Mouse (Mus musculus): ENCODE data around the gene Wnt8b. TPM values are rescaled to one million over a fixed set of nuclear protein-coding genes. Genes with fewer than 3 reads are reported as not detected.

The Wnt8b gene
- total and polyA plus RNA-seq, 3 experiments: not detected

- H3K79me2 ChIP-seq (ENCODE audit: control insufficient read depth, insufficient read depth, low read length, poor library complexity): no peaks in the 10 kb centered on the region
- TF ChIP-seq BHLHE40 (IDR thresholded peaks at IDR 0.05; ENCODE audit: borderline replicate concordance, low read depth, low read length) (no peak), POLR2AphosphoS2 (IDR thresholded peaks at IDR 0.05; ENCODE audit: low read length) (no peak), CTCF (IDR thresholded peaks at IDR 0.05 in 2 of 3, conservative IDR thresholded peaks at IDR 0.05 in 1 of 3; ENCODE audit: control insufficient read depth in 1 of 3, insufficient read depth in 1 of 3, low read depth in 2 of 3, low read length in 3 of 3, poor library complexity in 1 of 3, severe bottlenecking in 1 of 3) (no peak), RCOR1 (IDR thresholded peaks at IDR 0.05; ENCODE audit: low read depth, low read length) (no peak), TCF12 (IDR thresholded peaks at IDR 0.05; ENCODE audit: low read depth, low read length) (no peak), POLR2A (IDR thresholded peaks at IDR 0.05; ENCODE audit: control insufficient read depth in 1 of 2, insufficient read depth in 1 of 2, low read depth in 1 of 2, low read length in 2 of 2, poor library complexity in 1 of 2) (no peak), MYB (IDR thresholded peaks at IDR 0.05; ENCODE audit: low read depth, low read length) (no peak), GATA1 (IDR thresholded peaks at IDR 0.05; ENCODE audit: low read depth, low read length) (no peak), CHD2 (IDR thresholded peaks at IDR 0.05; ENCODE audit: low read length) (no peak), NELFE (IDR thresholded peaks at IDR 0.05; ENCODE audit: low read depth, low read length) (no peak), GABPA (IDR thresholded peaks at IDR 0.05; ENCODE audit: low read depth, low read length) (no peak), MYC (IDR thresholded peaks at IDR 0.05; ENCODE audit: low read depth, low read length) (no peak), ZKSCAN1 (IDR thresholded peaks at IDR 0.05; ENCODE audit: low read depth, low read length) (no peak), ZC3H11A (IDR thresholded peaks at IDR 0.05; ENCODE audit: low read depth, low read length) (no peak), TAL1 (IDR thresholded peaks at IDR 0.05; ENCODE audit: low read length) (no peak), KAT2A (conservative IDR thresholded peaks at IDR 0.05; ENCODE audit: low read depth, low read length) (no peak), USF1 (IDR thresholded peaks at IDR 0.05; ENCODE audit: low read depth, low read length) (no peak), JUND (IDR thresholded peaks at IDR 0.05; ENCODE audit: low read depth, low read length) (no peak)
- H3K36me3 ChIP-seq (ENCODE audit: control insufficient read depth in 1 of 2, insufficient read depth in 2 of 2, low read length in 2 of 2): no peaks in the 10 kb centered on the region; a peak in 1 of 4 replicates
- H3K9me3 ChIP-seq (replicated peaks; ENCODE audit: insufficient read depth, low read length): no peaks in the 10 kb centered on the region
- peaks cover 14 to 19% of the 10 kb centered on the region in 2 experiments for H3K27me3 ChIP-seq (ENCODE audit: control insufficient read depth in 1 of 2, insufficient read depth in 2 of 2, low read length in 2 of 2)
- no peak overlapping the region for H3K27ac ChIP-seq (ENCODE audit: control insufficient read depth, low read depth, low read length)
- no peak overlapping the region for H3K9ac ChIP-seq (ENCODE audit: control insufficient read depth, low read depth, low read length, poor library complexity, severe bottlenecking)
- peaks cover 0 to 4% of the 10 kb centered on the region in 2 experiments; a peak in 1 of 4 replicates for H3K4me1 ChIP-seq (ENCODE audit: control insufficient read depth in 1 of 2, insufficient read depth in 2 of 2, low read length in 2 of 2)
- H3K4me3 ChIP-seq (ENCODE audit: control insufficient read depth in 1 of 2, insufficient read depth in 1 of 2, low read depth in 2 of 2, low read length in 2 of 2): no peak overlapping the region
- no peak for DNase-seq (ENCODE audit: low read depth, low spot score)
Measured at GRCm38 (mm10) chr19:44498936-44499335, 5.7 kb downstream of the Wnt8b start.

GRCm38 (mm10) chr19:44500240-44500639, 7.0 kb downstream of the Wnt8b start:
- Histone ChIP-seq H3K27ac (ENCODE audit: control insufficient read depth, low read depth, low read length) (no peak overlapping the region), H3K9ac (ENCODE audit: control insufficient read depth, low read depth, low read length, poor library complexity, severe bottlenecking) (no peak overlapping the region), H3K36me3 (ENCODE audit: control insufficient read depth in 1 of 2, insufficient read depth in 2 of 2, low read length in 2 of 2) (no peaks in the 10 kb centered on the region; a peak in 1 of 4 replicates), H3K9me3 (replicated peaks; ENCODE audit: insufficient read depth, low read length) (no peaks in the 10 kb centered on the region), H3K27me3 (ENCODE audit: control insufficient read depth in 1 of 2, insufficient read depth in 2 of 2, low read length in 2 of 2) (peaks cover 13 to 17% of the 10 kb centered on the region in 2 experiments), H3K4me1 (ENCODE audit: control insufficient read depth in 1 of 2, insufficient read depth in 2 of 2, low read length in 2 of 2) (peaks cover 0 to 4% of the 10 kb centered on the region in 2 experiments; a peak in 1 of 4 replicates), H3K4me3 (ENCODE audit: control insufficient read depth in 1 of 2, insufficient read depth in 1 of 2, low read depth in 2 of 2, low read length in 2 of 2) (no peak overlapping the region), H3K79me2 (ENCODE audit: control insufficient read depth, insufficient read depth, low read length, poor library complexity) (no peaks in the 10 kb centered on the region)
- TF ChIP-seq MAFK (IDR thresholded peaks at IDR 0.05; ENCODE audit: borderline replicate concordance, low read depth, low read length): no peak
- TF ChIP-seq SIN3A (IDR thresholded peaks at IDR 0.05; ENCODE audit: low read length): no peak
- TF ChIP-seq ETS1 (IDR thresholded peaks at IDR 0.05; ENCODE audit: low read depth, low read length): no peak
- no peak for TF ChIP-seq EP300 (IDR thresholded peaks at IDR 0.05; ENCODE audit: low read depth in 1 of 2, low read length in 2 of 2)
- no peak for TF ChIP-seq CTCF (IDR thresholded peaks at IDR 0.05 in 2 of 3, conservative IDR thresholded peaks at IDR 0.05 in 1 of 3; ENCODE audit: control insufficient read depth in 1 of 3, insufficient read depth in 1 of 3, low read depth in 2 of 3, low read length in 3 of 3, poor library complexity in 1 of 3, severe bottlenecking in 1 of 3)
- TF ChIP-seq KAT2A (conservative IDR thresholded peaks at IDR 0.05; ENCODE audit: low read depth, low read length): no peak
- no peak for TF ChIP-seq GABPA (IDR thresholded peaks at IDR 0.05; ENCODE audit: low read depth, low read length)
- no peak for TF ChIP-seq NRF1 (IDR thresholded peaks at IDR 0.05; ENCODE audit: insufficient read depth, low read depth, low read length, poor library complexity, severe bottlenecking)
- TF ChIP-seq JUND (IDR thresholded peaks at IDR 0.05; ENCODE audit: low read depth, low read length): no peak
- no peak for TF ChIP-seq NELFE (IDR thresholded peaks at IDR 0.05; ENCODE audit: low read depth, low read length)
- TF ChIP-seq HCFC1 (IDR thresholded peaks at IDR 0.05; ENCODE audit: low read depth, low read length): no peak
- TF ChIP-seq POLR2AphosphoS5 (IDR thresholded peaks at IDR 0.05; ENCODE audit: borderline replicate concordance, low read depth, low read length): no peak
- TF ChIP-seq ELF1 (IDR thresholded peaks at IDR 0.05; ENCODE audit: low read depth, low read length): no peak
- TF ChIP-seq ZC3H11A (IDR thresholded peaks at IDR 0.05; ENCODE audit: low read depth, low read length): no peak
- TF ChIP-seq MXI1 (IDR thresholded peaks at IDR 0.05; ENCODE audit: low read depth, low read length): no peak
- no peak for TF ChIP-seq TCF12 (IDR thresholded peaks at IDR 0.05; ENCODE audit: low read depth, low read length)
- TF ChIP-seq USF2 (IDR thresholded peaks at IDR 0.05; ENCODE audit: borderline replicate concordance in 1 of 2, insufficient read depth in 1 of 2, low read depth in 1 of 2, low read length in 2 of 2): no peak
- no peak for DNase-seq (ENCODE audit: low read depth, low spot score)
